Mouse (Mus musculus) kidney, embryonic 15.5 days (tissue): ENCODE results near the gene Ube2e1. TPM values are rescaled to one million over a fixed set of nuclear protein-coding genes. Genes with fewer than 3 reads are reported as not detected.
"Not testable (repeated sequence)": the region's sequence is repeated elsewhere in the genome, so short reads cannot be mapped to it uniquely, and the experiment has no call there.

Experiments
- ATAC-seq: fragments of 200-750 bp; cut with Nextera tagmentation; replicated peaks from 2 replicates; pipeline ENCODE4 v1.8.0; 2017; ENCODE audit warnings: moderate TSS enrichment; ENCODE audit not compliant: low FRiP score
- H3K27ac ChIP-seq: fragments of 300-500 bp; sonication (generic); 2 replicates; pipeline ENCODE4 v1.5.1; 2015; ENCODE audit warnings: mild to moderate bottlenecking, inconsistent platforms
- H3K27me3 ChIP-seq: fragments of 300-500 bp; sonication (generic); 2 replicates; pipeline ENCODE4 v1.6.1; 2015; ENCODE audit warnings: inconsistent platforms
- H3K36me3 ChIP-seq: fragments of 300-500 bp; sonication (generic); 2 replicates; pipeline ENCODE4 v1.6.1; 2015; ENCODE audit warnings: inconsistent platforms
- H3K4me1 ChIP-seq: fragments of 300-500 bp; sonication (generic); 2 replicates; pipeline ENCODE4 v1.6.1; 2015; ENCODE audit warnings: inconsistent platforms
- H3K4me2 ChIP-seq: fragments of 300-500 bp; sonication (generic); 2 replicates; pipeline ENCODE4 v1.6.1; 2015; ENCODE audit warnings: moderate library complexity, mild to moderate bottlenecking, inconsistent platforms
- H3K4me3 ChIP-seq: fragments of 300-500 bp; sonication (generic); replicated peaks from 2 replicates; pipeline ENCODE4 v1.5.1; 2015; ENCODE audit warnings: mild to moderate bottlenecking, inconsistent platforms
- H3K9ac ChIP-seq: fragments of 300-500 bp; sonication (generic); 2 replicates; pipeline ENCODE4 v1.6.1; 2015; ENCODE audit warnings: mild to moderate bottlenecking, inconsistent platforms
- H3K9me3 ChIP-seq: fragments of 300-500 bp; sonication (generic); replicated peaks from 2 replicates; pipeline ENCODE4 v1.6.1; 2016; ENCODE audit warnings: inconsistent platforms
- WGBS: fragments of 180-500 bp; shearing (Covaris S2); methylation state at CpG from one replicate; pipeline ENCODE4 v1.1.7; 2015; ENCODE audit warnings: mixed read lengths; 5-methylcytosine and 5-hydroxymethylcytosine counted together
- polyA plus RNA-seq: library from polyadenylated mRNA; unstranded; fragments of >200 nt; fragmentation: Nextera tagmentation; extraction: Ambion mirVana; gene quantifications from 2 replicates; pipeline ENCODE4 v1.2.1, GENCODE M21; 2015

Ube2e1 gene
- polyA plus RNA-seq, 1 experiment from 2014 or later: 140 TPM

GRCm38 (mm10) chr14:18238131-18238749 lies 93.4 kb downstream of the Ube2e1 start:
- under 1% methylated on average over 71 of the region's 71 CpGs for WGBS
- ATAC-seq: peak; percentile 93

GRCm38 (mm10) chr14:18237381-18237780 lies 94.3 kb downstream of the Ube2e1 start:
- Histone ChIP-seq H3K27ac (peak overlapping the region; percentile 94; the same call in 1 of the 2 replicates), H3K4me3 (peak overlapping the region; percentile 69), H3K9ac (peak overlapping the region; percentile 61; the same call in 1 of the 2 replicates), H3K9me3 (no peaks in the 10 kb centered on the region), H3K27me3 (no peaks in the 10 kb centered on the region), H3K36me3 (no peaks in the 10 kb centered on the region), H3K4me2 (peak overlapping the region; percentile 76), H3K4me1 (peaks cover 13% of the 10 kb centered on the region; the same call in 1 of the 2 replicates)
- ATAC-seq: no peak
- 62% methylated on average over 4 of the region's 4 CpGs for WGBS

More at GRCm38 (mm10) chr14:18238131-18238749, 93.4 kb downstream of the Ube2e1 start:
- H3K4me3 ChIP-seq: peak overlapping the region; percentile 69
- H3K27me3 ChIP-seq: no peaks in the 10 kb centered on the region
- peaks cover 13% of the 10 kb centered on the region; the same call in 1 of the 2 replicates for H3K4me1 ChIP-seq
- peak overlapping the region; percentile 61 for H3K9ac ChIP-seq
- peak overlapping the region; percentile 94 for H3K27ac ChIP-seq
- peak overlapping the region; percentile 76 for H3K4me2 ChIP-seq
- H3K9me3 ChIP-seq: no peaks in the 10 kb centered on the region
- no peaks in the 10 kb centered on the region for H3K36me3 ChIP-seq

DNA sequence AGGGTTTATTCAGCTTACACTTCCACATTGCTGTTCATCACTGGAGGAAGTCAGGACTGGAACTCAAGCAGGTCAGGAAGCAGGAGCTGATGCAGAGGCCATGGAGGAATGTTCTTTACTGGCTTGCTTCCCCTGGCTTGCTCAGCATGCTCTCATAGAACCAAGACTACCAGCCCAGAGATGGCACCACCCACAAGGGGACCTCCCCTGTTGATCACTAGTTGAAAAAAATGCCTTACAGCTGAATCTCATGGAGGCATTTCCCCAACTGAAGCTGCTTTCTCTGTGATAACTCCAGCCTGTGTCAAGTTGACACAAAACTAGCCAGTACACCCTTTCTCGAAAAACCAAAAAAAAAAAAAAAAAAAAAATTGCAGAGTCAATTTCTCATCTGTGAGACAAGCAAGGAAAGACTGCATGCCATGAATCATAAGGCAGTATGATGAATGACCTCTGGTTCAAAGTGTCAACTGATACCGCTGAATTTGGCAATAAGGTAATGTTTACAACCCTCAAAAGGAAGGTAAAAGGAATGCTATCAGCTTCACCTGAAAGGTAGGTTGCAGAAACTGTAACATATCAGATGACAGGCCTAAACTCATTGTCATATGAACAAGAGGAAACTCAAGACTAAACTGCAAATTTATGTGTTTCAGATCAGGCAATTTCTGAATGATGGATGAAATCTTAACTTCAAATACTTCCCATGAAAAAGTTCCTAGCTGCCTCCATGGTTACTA lies 95.0 kb downstream of the Ube2e1 start:
- H3K4me2 ChIP-seq, H3K9me3 ChIP-seq, H3K4me3 ChIP-seq, H3K36me3 ChIP-seq, H3K9ac ChIP-seq, H3K27me3 ChIP-seq, H3K27ac ChIP-seq, ATAC-seq: not testable (repeated sequence)
- peaks cover 13% of the 10 kb centered on the region; the same call in 1 of the 2 replicates for H3K4me1 ChIP-seq
- 86% methylated on average over 2 of the region's 2 CpGs for WGBS

GRCm38 (mm10) chr14:18233981-18234960 lies 97.4 kb downstream of the Ube2e1 start:
- Histone ChIP-seq H3K27ac (peak overlapping the region; percentile 37), H3K36me3 (no peaks in the 10 kb centered on the region), H3K4me2 (no peak overlapping the region), H3K27me3 (no peaks in the 10 kb centered on the region), H3K9ac (no peak overlapping the region), H3K4me3 (no peak overlapping the region), H3K4me1 (peaks cover 10% of the 10 kb centered on the region; the same call in 1 of the 2 replicates), H3K9me3 (no peaks in the 10 kb centered on the region)
- WGBS: 49% methylated on average over 5 of the region's 5 CpGs
- no peak for ATAC-seq

GRCm38 (mm10) chr14:18233076-18233475 lies 98.6 kb downstream of the Ube2e1 start:
- no peaks in the 10 kb centered on the region for H3K9me3 ChIP-seq
- no peak overlapping the region for H3K4me2 ChIP-seq
- H3K27ac ChIP-seq: no peak overlapping the region
- no peaks in the 10 kb centered on the region for H3K36me3 ChIP-seq
- ATAC-seq: no peak
- no peak overlapping the region for H3K9ac ChIP-seq
- no peaks in the 10 kb centered on the region for H3K27me3 ChIP-seq
- H3K4me3 ChIP-seq: no peak overlapping the region
- WGBS: 88% methylated on average over 2 of the region's 2 CpGs
- peaks cover 10% of the 10 kb centered on the region; the same call in 1 of the 2 replicates for H3K4me1 ChIP-seq

Other genes starting within 250 kb of the Ube2e1 start
- 9.6 and 9.9 TPM in 2 replicates for gene Nr1d2, start 92.7 kb downstream of the Ube2e1 start, polyA plus RNA-seq
- gene Nkiras1, start 60.7 kb downstream of the Ube2e1 start, polyA plus RNA-seq: 15.0 and 17.6 TPM in 2 replicates
- 429 and 508 TPM in 2 replicates for gene Rpl15, start 60.5 kb downstream of the Ube2e1 start, polyA plus RNA-seq